In genomic region chr16:11505492-11506176, GRCm38 (mm10) we compare ENCODE assay signal across 8 mouse cellular contexts.
DNase-seq lines count a peak whose midpoint lies in the region; ATAC-seq and TF ChIP-seq lines count a peak whose summit lies in the region.

No protein-coding gene starts in this region.

- peak; percentile 80 to 89 for DNase-seq in heart, adult 18-20 months
- DNase-seq in adrenal gland, adult 18-20 months (ENCODE audit: low spot score in 2 of 2): peak; percentile 50 to 57
- DNase-seq in gastrocnemius, adult 8-10 months (ENCODE audit: low spot score in 2 of 2): peak; percentile 59 to 61
- peak; percentile 60 for DNase-seq in kidney, postnatal 0 days (ENCODE audit: low spot score)
- DNase-seq in ovary, postnatal 14 days (ENCODE audit: low spot score): peak; percentile 42
- no peak for DNase-seq in retina, embryonic 14.5 days (ENCODE audit: low spot score)

- no peaks in the 10 kb centered on the region for H3K36me3 ChIP-seq in heart, embryonic 12.5 days
- H3K36me3 ChIP-seq in kidney, postnatal 0 days (ENCODE audit: insufficient read depth, low read length): no peaks in the 10 kb centered on the region

- H3K9ac ChIP-seq in heart, embryonic 12.5 days: no peak overlapping the region
- no peak overlapping the region for H3K9ac ChIP-seq in kidney, postnatal 0 days (ENCODE audit: low read depth, low read length)

- H3K27ac ChIP-seq in heart, embryonic 12.5 days (ENCODE audit: poor library complexity, severe bottlenecking): no peak overlapping the region
- peak overlapping the region; percentile 89 for H3K27ac ChIP-seq in kidney, postnatal 0 days

- peaks cover 31% of the 10 kb centered on the region for H3K4me1 ChIP-seq in heart, embryonic 12.5 days (replicated peaks)
- peaks cover 30% of the 10 kb centered on the region for H3K4me1 ChIP-seq in kidney, postnatal 0 days (replicated peaks; ENCODE audit: insufficient read depth, low read length)

- no peaks in the 10 kb centered on the region for H3K9me3 ChIP-seq in heart, embryonic 12.5 days (replicated peaks)
- H3K9me3 ChIP-seq in kidney, postnatal 0 days (replicated peaks; ENCODE audit: low read length): no peaks in the 10 kb centered on the region

- H3K4me3 ChIP-seq in heart, embryonic 12.5 days: no peak overlapping the region
- H3K4me3 ChIP-seq in kidney, postnatal 0 days (replicated peaks; ENCODE audit: low read depth, low read length): no peak overlapping the region

- H3K4me2 ChIP-seq in heart, embryonic 12.5 days: no peak overlapping the region
- no peak overlapping the region for H3K4me2 ChIP-seq in kidney, postnatal 0 days (ENCODE audit: low read length)

- 77% methylated on average over 5 of the region's 5 CpGs for WGBS in heart, embryonic 12.5 days
- WGBS in kidney, postnatal 0 days: 34% methylated on average over 5 of the region's 5 CpGs

- H3K27me3 ChIP-seq in heart, embryonic 12.5 days (replicated peaks): no peaks in the 10 kb centered on the region
- no peaks in the 10 kb centered on the region for H3K27me3 ChIP-seq in kidney, postnatal 0 days (ENCODE audit: insufficient read depth, low read length)

- ATAC-seq in heart, embryonic 12.5 days (ENCODE audit: insufficient number of reproducible peaks, low FRiP score): no peak
- ATAC-seq in kidney, postnatal 0 days (replicated peaks; ENCODE audit: low FRiP score, low read depth): no peak; the same call in 1 of the 2 replicates
- ATAC-seq in inflammation-experienced regulatory T-cells, adult 6 months: no peak

- TF ChIP-seq CTCF in kidney, postnatal 0 days (IDR thresholded peaks at IDR 0.05; ENCODE audit: low read depth): no peak
